Mouse (Mus musculus) ES-E14 (cell line): ENCODE measurements around the gene Myo1d. TPM values are rescaled to one million over a fixed set of nuclear protein-coding genes. Genes with fewer than 3 reads are reported as not detected.

Experiments
- DNase-seq: peaks from one replicate; pipeline ENCODE4 v3.0.0-alpha.2; 2013; ENCODE audit warnings: low read depth, low spot score
- H3K27ac ChIP-seq: 2 replicates; pipeline ENCODE4 v1.5.1; 2012; ENCODE audit warnings: low read depth, mild to moderate bottlenecking, low read length, moderate library complexity, mixed read lengths; ENCODE audit not compliant: poor library complexity, insufficient read depth, severe bottlenecking
- H3K36me3 ChIP-seq: 2 replicates; pipeline ENCODE4 v1.6.1; 2012; ENCODE audit warnings: mild to moderate bottlenecking, low read length, moderate library complexity, mixed read lengths; ENCODE audit not compliant: control insufficient read depth, poor library complexity, insufficient read depth, severe bottlenecking
- H3K4me1 ChIP-seq, 2 experiments: fragments of 150-350 bp in 1 of 2; sonication (generic) in 1 of 2; 2 replicates each; pipeline ENCODE4 v1.6.1; 2012; ENCODE audit warnings: low read length in 2 of 2, mild to moderate bottlenecking in 1 of 2, mixed read lengths in 1 of 2; ENCODE audit not compliant: control insufficient read depth in 2 of 2, insufficient read depth in 2 of 2, poor library complexity in 1 of 2
- H3K4me3 ChIP-seq, 2 experiments: fragments of 150-350 bp in 1 of 2; sonication (generic) in 1 of 2; 2 replicates each; pipeline ENCODE4 v1.5.1; 2012; ENCODE audit warnings: low read length in 2 of 2, low read depth in 1 of 2, mild to moderate bottlenecking in 1 of 2, mixed read lengths in 1 of 2; ENCODE audit not compliant: insufficient read depth in 1 of 2, poor library complexity in 1 of 2, severe bottlenecking in 1 of 2
- H3K9ac ChIP-seq: 2 replicates; pipeline ENCODE4 v1.6.1; 2012; ENCODE audit warnings: low read depth, mild to moderate bottlenecking, low read length, mixed read lengths; ENCODE audit not compliant: poor library complexity, insufficient read depth, severe bottlenecking
- H3K9me3 ChIP-seq: fragments of 150-350 bp; sonication (generic); 2 replicates; pipeline ENCODE4 v1.6.1; 2012; ENCODE audit warnings: low read depth, mild to moderate bottlenecking, low read length; ENCODE audit not compliant: control insufficient read depth, insufficient read depth
- CHD2 ChIP-seq: IDR thresholded peaks from 2 replicates; pipeline ENCODE4 v1.6.1; 2014; ENCODE audit warnings: mild to moderate bottlenecking, low read depth, low read length, inconsistent platforms
- HCFC1 ChIP-seq: IDR thresholded peaks from 2 replicates; pipeline ENCODE4 v1.6.1; 2012; ENCODE audit warnings: low read length, inconsistent platforms, borderline replicate concordance; ENCODE audit not compliant: insufficient read depth
- MAFK ChIP-seq: IDR thresholded peaks from 2 replicates; pipeline ENCODE4 v1.6.1; 2014; ENCODE audit warnings: mild to moderate bottlenecking, low read depth, low read length, inconsistent platforms; ENCODE audit not compliant: insufficient read depth
- ZC3H11A ChIP-seq: IDR thresholded peaks from 2 replicates; pipeline ENCODE4 v1.6.1; 2012; ENCODE audit warnings: low read depth, mild to moderate bottlenecking, inconsistent platforms, low read length, borderline replicate concordance
- ZNF384 ChIP-seq: IDR thresholded peaks from 2 replicates; pipeline ENCODE4 v1.6.1; 2012; ENCODE audit warnings: low read depth, low read length, inconsistent platforms
- in situ Hi-C, 2 experiments: fragments of 600-800 bp; cut with MboI; formaldehyde crosslinking; loops; one replicate each; pipeline ENCODE4 v1.15.1; 2025; ENCODE audit warnings: low sequenced_read_pairs in 2 of 2, inconsistent platforms in 1 of 2; ENCODE audit not compliant: unreplicated experiment in 2 of 2
- total RNA-seq: library from RNA; depleted of rRNA; stranded (reverse); fragments of 300-350 nt; gene quantifications from 2 replicates; pipeline ENCODE4 v1.2.3, GENCODE M21; 2012

The Myo1d gene
- total RNA-seq, 1 experiment = 2.9 TPM

- no peak for TF ChIP-seq ZNF384
- no peak for TF ChIP-seq MAFK
- TF ChIP-seq HCFC1 = no peak
- no peak for TF ChIP-seq CHD2
- no peak for TF ChIP-seq ZC3H11A
- Histone ChIP-seq H3K36me3 (no peaks in the 10 kb centered on the region; the same call in none of the 2 replicates), H3K4me1 (peaks cover 0 to 12% of the 10 kb centered on the region in 2 experiments; a peak in 1 of 4 replicates), H3K9me3 (no peaks in the 10 kb centered on the region), H3K4me3 (no peak overlapping the region), H3K27ac (no peak overlapping the region), H3K9ac (no peak overlapping the region)
- in situ Hi-C loops = no loop called here
- no peak for DNase-seq
Measured at GRCm38 (mm10) chr11:80478694-80479412, 301.0 kb downstream of the Myo1d start.

- H3K9ac ChIP-seq = peak overlapping the region; percentile 45
- DNase-seq = no peak
- TF ChIP-seq HCFC1 = no peak
- no peak for TF ChIP-seq CHD2
- H3K4me1 ChIP-seq = peaks cover 0 to 12% of the 10 kb centered on the region in 2 experiments; a peak in 1 of 4 replicates
- H3K4me3 ChIP-seq = peak overlapping the region; percentile 69 to 93
- H3K27ac ChIP-seq = no peak overlapping the region
- H3K9me3 ChIP-seq = no peaks in the 10 kb centered on the region
- in situ Hi-C loops = no loop called here
- H3K36me3 ChIP-seq = peaks cover 4% of the 10 kb centered on the region
Measured at GRCm38 (mm10) chr11:80477341-80478199, 302.3 kb downstream of the Myo1d start.

- no peak within 1 kb of the TSS for H3K27ac ChIP-seq
- TF ChIP-seq CHD2 = no peak
- TF ChIP-seq HCFC1 = no peak
- H3K36me3 ChIP-seq = peaks cover 9% of the 10 kb centered on the region
- peaks cover 0 to 13% of the 10 kb centered on the region in 2 experiments; a peak in 1 of 4 replicates for H3K4me1 ChIP-seq
- in situ Hi-C loops = no loop called here
- H3K9ac ChIP-seq = peak within 1 kb of the TSS; percentile 95
- peak; percentile 77 for DNase-seq
- no peaks in the 10 kb centered on the region for H3K9me3 ChIP-seq
- H3K4me3 ChIP-seq = peak within 1 kb of the TSS; percentile 69 to 93
Measured at GRCm38 (mm10) chr11:80476222-80477189, 303.3 kb downstream of the Myo1d start, which contains the start of gene Cdk5r1. TSS of gene Cdk5r1 (plus strand) at chr11:80477023.

GRCm38 (mm10) chr11:80475544-80475943 lies 304.3 kb downstream of the Myo1d start:
- in situ Hi-C loops = no loop called here
- Histone ChIP-seq H3K4me3 (no peak overlapping the region), H3K27ac (no peak overlapping the region), H3K9me3 (no peaks in the 10 kb centered on the region), H3K4me1 (peaks cover 0 to 13% of the 10 kb centered on the region in 2 experiments; a peak in 1 of 4 replicates), H3K36me3 (peaks cover 12% of the 10 kb centered on the region), H3K9ac (no peak overlapping the region)
- no peak for TF ChIP-seq HCFC1
- TF ChIP-seq ZNF384 = no peak
- no peak for TF ChIP-seq CHD2
- no peak for TF ChIP-seq MAFK
- TF ChIP-seq ZC3H11A = no peak
- no peak for DNase-seq
